20 mouse cellular contexts compared by ENCODE assay signal in the genomic region with DNA sequence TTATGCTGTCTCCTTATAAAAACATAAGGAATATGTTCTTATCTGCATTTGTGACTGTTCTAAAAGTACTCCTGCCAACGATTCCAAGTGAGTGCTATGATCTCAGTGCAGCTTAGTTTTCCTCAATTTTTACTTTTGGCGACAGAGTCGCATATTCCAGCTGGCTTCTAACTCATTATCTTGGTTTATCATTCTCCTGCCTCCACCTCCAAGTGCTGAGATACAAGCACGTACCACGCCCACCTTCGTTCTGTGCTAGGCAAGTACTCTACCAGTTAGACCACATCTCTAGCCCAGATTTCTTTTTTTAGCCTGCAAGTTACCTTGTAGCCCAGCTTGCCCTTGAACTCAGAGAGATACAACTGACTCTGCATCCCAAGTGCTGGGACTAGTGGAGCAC. TPM values are rescaled to one million over a fixed set of nuclear protein-coding genes. Genes with fewer than 3 reads are reported as not detected.
A peak's percentile ranks its signal among the peaks of the same experiment; 100 is the strongest.
DNase-seq lines count a peak whose midpoint lies in the region; ATAC-seq and TF ChIP-seq lines count a peak whose summit lies in the region.
"Had no signal": no experiment of that assay in that cellular context is flagged by ENCODE, and none has a peak within 500 bp of the region (broad histone marks: within the 10 kb centered on the region; RNA-seq: fewer than 3 reads in every experiment).

No protein-coding gene starts in this region.

- H3K27ac ChIP-seq in heart, postnatal 0 days (ENCODE audit: low read depth) = 0 out of 2 replicates have a peak overlapping the region, but pooled peaks have one; percentile 21
- no peak overlapping the region for H3K27ac ChIP-seq in midbrain, embryonic 13.5 days
- H3K27ac ChIP-seq: forebrain, embryonic 12.5 days; hindbrain, embryonic 10.5 days; hindbrain, postnatal 0 days; kidney, embryonic 15.5 days; layer of hippocampus, adult 2 months; limb, embryonic 12.5 days; liver, embryonic 13.5 days had no signal

- no peaks in the 10 kb centered on the region for H3K27me3 ChIP-seq in heart, postnatal 0 days (ENCODE audit: control insufficient read depth, insufficient read depth, low read length)
- no peaks in the 10 kb centered on the region for H3K27me3 ChIP-seq in midbrain, embryonic 13.5 days
- H3K27me3 ChIP-seq: forebrain, embryonic 12.5 days; kidney, embryonic 15.5 days; limb, embryonic 12.5 days; liver, embryonic 13.5 days had no signal

- DNase-seq in heart, postnatal 0 days (ENCODE audit: low spot score) = no peak
- DNase-seq in heart, adult 11 months = no peak
- peak; percentile 93 for DNase-seq in brain, adult 2 months (ENCODE audit: low read depth, low spot score)
- DNase-seq in frontal cortex, postnatal 36 days (ENCODE audit: low spot score in 2 of 2) = peak; percentile 31 to 67
- DNase-seq in right cerebral cortex, postnatal 10 days (ENCODE audit: low spot score in 2 of 2) = peak; percentile 44 to 77
- no peak for DNase-seq in urinary bladder, postnatal 10 days (ENCODE audit: low spot score)
- DNase-seq: cerebellum, adult 8-10 months; gastrocnemius, postnatal 36 days; liver, embryonic 13.5 days; lung, embryonic 14.5 days; lung, postnatal 4 days; retina, postnatal 1 day had no signal

- no peak overlapping the region for H3K9ac ChIP-seq in heart, postnatal 0 days (replicated peaks; ENCODE audit: low read depth, low read length)
- no peak overlapping the region for H3K9ac ChIP-seq in midbrain, embryonic 13.5 days (replicated peaks)
- H3K9ac ChIP-seq: forebrain, embryonic 12.5 days; kidney, embryonic 15.5 days; limb, embryonic 12.5 days; liver, embryonic 13.5 days; lung, embryonic 14.5 days had no signal

- 23% methylated on average over 6 of the region's 6 CpGs for WGBS in heart, postnatal 0 days
- 96% methylated on average over 6 of the region's 6 CpGs for WGBS in midbrain, embryonic 13.5 days

- H3K4me1 ChIP-seq in heart, postnatal 0 days (ENCODE audit: control insufficient read depth, insufficient read depth) = peaks cover 3% of the 10 kb centered on the region; the same call in 1 of the 2 replicates
- H3K4me1 ChIP-seq in midbrain, embryonic 13.5 days (replicated peaks) = no peaks in the 10 kb centered on the region
- H3K4me1 ChIP-seq: forebrain, embryonic 12.5 days; hindbrain, embryonic 10.5 days; kidney, embryonic 15.5 days; limb, embryonic 12.5 days; liver, embryonic 13.5 days had no signal

- no peak for ATAC-seq in heart, postnatal 0 days (ENCODE audit: insufficient read depth, low read depth)
- ATAC-seq in midbrain, embryonic 13.5 days = no peak
- ATAC-seq: hindbrain, postnatal 0 days; intestine, postnatal 0 days had no signal

- TF ChIP-seq EP300 in heart, postnatal 0 days (IDR thresholded peaks at IDR 0.05; ENCODE audit: low read depth) = no peak

- no peak overlapping the region for H3K4me2 ChIP-seq in heart, postnatal 0 days (ENCODE audit: low read depth, low read length)
- no peak overlapping the region for H3K4me2 ChIP-seq in midbrain, embryonic 13.5 days (replicated peaks)
- H3K4me2 ChIP-seq: forebrain, embryonic 12.5 days; kidney, embryonic 15.5 days; limb, embryonic 12.5 days; liver, embryonic 13.5 days; lung, embryonic 14.5 days had no signal

- no peaks in the 10 kb centered on the region for H3K9me3 ChIP-seq in heart, postnatal 0 days (replicated peaks; ENCODE audit: control insufficient read depth, low read length)
- H3K9me3 ChIP-seq in midbrain, embryonic 13.5 days = no peaks in the 10 kb centered on the region
- H3K9me3 ChIP-seq: forebrain, embryonic 12.5 days; hindbrain, embryonic 10.5 days; kidney, embryonic 15.5 days; limb, embryonic 12.5 days; liver, embryonic 13.5 days had no signal

- H3K36me3 ChIP-seq in heart, postnatal 0 days (replicated peaks; ENCODE audit: control insufficient read depth, insufficient read depth, low read length) = peaks cover 60% of the 10 kb centered on the region
- peaks cover 65% of the 10 kb centered on the region for H3K36me3 ChIP-seq in midbrain, embryonic 13.5 days

- H3K4me3 ChIP-seq in heart, postnatal 0 days (ENCODE audit: low read depth, low read length) = no peak overlapping the region
- H3K4me3 ChIP-seq in midbrain, embryonic 13.5 days (replicated peaks) = no peak overlapping the region
- H3K4me3 ChIP-seq: forebrain, embryonic 12.5 days; hindbrain, embryonic 10.5 days; kidney, embryonic 15.5 days; layer of hippocampus, adult 2 months; limb, embryonic 12.5 days; liver, embryonic 13.5 days had no signal

- no peak for TF ChIP-seq CTCF in heart, postnatal 0 days (IDR thresholded peaks at IDR 0.05; ENCODE audit: low read depth)

RNA-seq across cellular contexts. Expression of gene Ide, which starts 54.5 kb away (rescaled TPM):
- total RNA-seq in heart, postnatal 0 days (2014; rRNA removed; ENCODE audit: low replicate concordance) = 57.5 and 60.8 TPM in 2 replicates
- 68.0 and 72.6 TPM in 2 replicates for polyA plus RNA-seq in heart, postnatal 0 days (2015; fragmentation: Nextera tagmentation; extraction: Ambion mirVana)
- 34.2 and 34.4 TPM in 2 replicates for polyA plus RNA-seq in midbrain, embryonic 13.5 days (2015; fragmentation: Nextera tagmentation; extraction: Ambion mirVana)

Comparison
In these comparisons a context has a peak if more than half of its experiments do, and no peak if none do; other contexts are left out.
1. DNase-seq: peak in brain, adult 2 months (single experiment), frontal cortex, postnatal 36 days (2 of 2) and right cerebral cortex, postnatal 10 days (2 of 2); none in heart, postnatal 0 days (single experiment), heart, adult 11 months (single experiment) and urinary bladder, postnatal 10 days (single experiment).